Mouse (Mus musculus) midbrain, embryonic 15.5 days (tissue): Measurements from ENCODE around the gene Pramef12. TPM values are rescaled to one million over a fixed set of nuclear protein-coding genes. Genes with fewer than 3 reads are reported as not detected.
"Not testable (repeated sequence)": the region's sequence is repeated elsewhere in the genome, so short reads cannot be mapped to it uniquely, and the experiment has no call there.

Source experiments
- ATAC-seq: fragments of 200-750 bp; cut with Nextera tagmentation; replicated peaks from 2 replicates; pipeline ENCODE4 v1.8.0; 2017; ENCODE audit warnings: moderate TSS enrichment
- H3K27ac ChIP-seq: fragments of 300-500 bp; sonication (generic); 2 replicates; pipeline ENCODE4 v1.5.1; 2015; ENCODE audit warnings: mild to moderate bottlenecking, inconsistent platforms
- H3K27me3 ChIP-seq: fragments of 300-500 bp; sonication (generic); replicated peaks from 2 replicates; pipeline ENCODE4 v1.6.1; 2015; ENCODE audit warnings: inconsistent platforms
- H3K36me3 ChIP-seq: fragments of 300-500 bp; sonication (generic); replicated peaks from 2 replicates; pipeline ENCODE4 v1.6.1; 2015; ENCODE audit warnings: inconsistent platforms
- H3K4me1 ChIP-seq: fragments of 300-500 bp; sonication (generic); 2 replicates; pipeline ENCODE4 v1.6.1; 2015; ENCODE audit warnings: inconsistent platforms
- H3K4me2 ChIP-seq: fragments of 300-500 bp; sonication (generic); 2 replicates; pipeline ENCODE4 v1.6.1; 2015; ENCODE audit warnings: inconsistent platforms, mild to moderate bottlenecking, moderate library complexity
- H3K4me3 ChIP-seq: fragments of 300-500 bp; sonication (generic); 2 replicates; pipeline ENCODE4 v1.5.1; 2015; ENCODE audit warnings: mild to moderate bottlenecking, inconsistent platforms
- H3K9ac ChIP-seq: fragments of 300-500 bp; sonication (generic); 2 replicates; pipeline ENCODE4 v1.6.1; 2015; ENCODE audit warnings: mild to moderate bottlenecking, inconsistent platforms
- H3K9me3 ChIP-seq: fragments of 300-500 bp; sonication (generic); 2 replicates; pipeline ENCODE4 v1.6.1; 2016; ENCODE audit warnings: inconsistent platforms
- WGBS: fragments of 180-500 bp; shearing (Covaris S2); methylation state at CpG from one replicate; pipeline ENCODE4 v1.1.7; 2015; ENCODE audit warnings: mixed read lengths; 5-methylcytosine and 5-hydroxymethylcytosine counted together
- polyA plus RNA-seq: library from polyadenylated mRNA; unstranded; fragments of >200 nt; fragmentation: Nextera tagmentation; extraction: Ambion mirVana; gene quantifications from 2 replicates; pipeline ENCODE4 v1.2.1, GENCODE M21; 2015

Gene Pramef12
- polyA plus RNA-seq, 1 experiment from 2014 or later = not detected

- WGBS = 85% methylated on average over 4 of the region's 4 CpGs
- Histone ChIP-seq H3K27me3 (no peaks in the 10 kb centered on the region), H3K4me3 (no peak overlapping the region), H3K36me3 (no peaks in the 10 kb centered on the region), H3K27ac (no peak overlapping the region), H3K4me1 (no peaks in the 10 kb centered on the region), H3K9me3 (peaks cover 7% of the 10 kb centered on the region; the same call in 1 of the 2 replicates), H3K9ac (no peak overlapping the region), H3K4me2 (no peak overlapping the region)
- ATAC-seq = no peak
These were observed 5.6 kb downstream of the Pramef12 start for GRCm38 (mm10) chr4:144402712-144403111.

GRCm38 (mm10) chr4:144396316-144396715 lies 11.9 kb downstream of the Pramef12 start:
- no peak for ATAC-seq
- WGBS = 34% methylated on average over 3 of the region's 3 CpGs
- Histone ChIP-seq H3K9ac (no peak overlapping the region), H3K4me3 (no peak overlapping the region), H3K27me3 (no peaks in the 10 kb centered on the region), H3K4me1 (no peaks in the 10 kb centered on the region), H3K4me2 (no peak overlapping the region), H3K9me3 (peaks cover 20% of the 10 kb centered on the region), H3K36me3 (no peaks in the 10 kb centered on the region), H3K27ac (no peak overlapping the region)

GRCm38 (mm10) chr4:144377911-144378310 lies 30.4 kb downstream of the Pramef12 start, which contains the start of gene Pramef20:
Gene Pramef20 (minus strand): TSS chr4:144377933.
- no peaks in the 10 kb centered on the region for H3K27me3 ChIP-seq
- H3K4me2 ChIP-seq = no peak within 1 kb of the TSS
- H3K4me1 ChIP-seq = no peaks in the 10 kb centered on the region
- ATAC-seq = no peak
- no peaks in the 10 kb centered on the region for H3K36me3 ChIP-seq
- H3K9me3 ChIP-seq = peaks cover 18% of the 10 kb centered on the region; the same call in 1 of the 2 replicates
- WGBS = 62% methylated on average over 2 of the region's 2 CpGs
- no peak within 1 kb of the TSS for H3K27ac ChIP-seq
- H3K4me3 ChIP-seq = no peak within 1 kb of the TSS
- H3K9ac ChIP-seq = no peak within 1 kb of the TSS

- H3K36me3 ChIP-seq, H3K27ac ChIP-seq, ATAC-seq, H3K4me1 ChIP-seq, H3K9ac ChIP-seq, H3K27me3 ChIP-seq, H3K4me2 ChIP-seq, H3K4me3 ChIP-seq: not testable (repeated sequence)
- WGBS = 79% methylated on average over 3 of the region's 3 CpGs
- peaks cover 15% of the 10 kb centered on the region for H3K9me3 ChIP-seq
These were observed 50.6 kb downstream of the Pramef12 start, which contains the start of gene Gm13119 for GRCm38 (mm10) chr4:144357642-144358041. Gene Gm13119 (plus strand): TSS chr4:144357942.

Other genes starting within 250 kb of the Pramef12 start
- not detected in 2 replicates for gene Oog3, start 245.8 kb downstream of the Pramef12 start, polyA plus RNA-seq
- gene Oog2, start 217.7 kb downstream of the Pramef12 start, polyA plus RNA-seq = not detected in 2 replicates
- not detected in 2 replicates for gene C87977, start 195.1 kb downstream of the Pramef12 start, polyA plus RNA-seq
- gene Pramel5, start 128.0 kb downstream of the Pramef12 start, polyA plus RNA-seq = not detected in 2 replicates
- gene Gm13128, start 78.2 kb downstream of the Pramef12 start, polyA plus RNA-seq = not detected in 2 replicates
- not detected in 2 replicates for gene Gm13119, start 50.5 kb downstream of the Pramef12 start, polyA plus RNA-seq
- gene Pramef20, start 30.5 kb downstream of the Pramef12 start, polyA plus RNA-seq = not detected in 2 replicates
- 0.18 TPM in 1 of 2 replicates, not detected in the other for gene 1700012P22Rik, start 30.3 kb upstream of the Pramef12 start, polyA plus RNA-seq
- gene Gm9944, start 44.9 kb upstream of the Pramef12 start, polyA plus RNA-seq = not detected in 2 replicates
- not detected in 2 replicates for gene Aadacl3, start 55.3 kb upstream of the Pramef12 start, polyA plus RNA-seq
- not detected in 2 replicates for gene 9430007A20Rik, start 111.4 kb upstream of the Pramef12 start, polyA plus RNA-seq
- not detected in 2 replicates for gene Gm13124, start 156.7 kb upstream of the Pramef12 start, polyA plus RNA-seq
- not detected in 2 replicates for gene Aadacl4, start 205.2 kb upstream of the Pramef12 start, polyA plus RNA-seq